24 mouse cellular contexts compared by ENCODE assay signal in genomic region chr12:11126186-11126759, GRCm38 (mm10). TPM values are rescaled to one million over a fixed set of nuclear protein-coding genes. Genes with fewer than 3 reads are reported as not detected.
A peak's percentile ranks its signal among the peaks of the same experiment; 100 is the strongest.
DNase-seq lines count a peak whose midpoint lies in the region; ATAC-seq and TF ChIP-seq lines count a peak whose summit lies in the region.
"Had no signal": no experiment of that assay in that cellular context is flagged by ENCODE, and none has a peak within 500 bp of the region (broad histone marks: within the 10 kb centered on the region; RNA-seq: fewer than 3 reads in every experiment).

No protein-coding gene starts in this region.

- no peak overlapping the region for H3K4me2 ChIP-seq in kidney, postnatal 0 days (ENCODE audit: low read length)
- no peak overlapping the region for H3K4me2 ChIP-seq in liver, embryonic 12.5 days
- H3K4me2 ChIP-seq: forebrain, embryonic 12.5 days; neural tube, embryonic 13.5 days had no signal

- H3K36me3 ChIP-seq in heart, embryonic 10.5 days, result no peaks in the 10 kb centered on the region
- H3K36me3 ChIP-seq in kidney, postnatal 0 days (ENCODE audit: insufficient read depth, low read length), result no peaks in the 10 kb centered on the region
- H3K36me3 ChIP-seq in liver, embryonic 12.5 days, result no peaks in the 10 kb centered on the region
- H3K36me3 ChIP-seq: forebrain, embryonic 12.5 days; hindbrain, embryonic 10.5 days; limb, embryonic 10.5 days; midbrain, embryonic 10.5 days; neural tube, embryonic 13.5 days had no signal

- no peak overlapping the region for H3K4me3 ChIP-seq in heart, embryonic 10.5 days
- H3K4me3 ChIP-seq in kidney, postnatal 0 days (replicated peaks; ENCODE audit: low read depth, low read length), result no peak overlapping the region
- H3K4me3 ChIP-seq in liver, embryonic 12.5 days, result no peak overlapping the region
- H3K4me3 ChIP-seq: forebrain, embryonic 12.5 days; hindbrain, embryonic 10.5 days; limb, embryonic 10.5 days; midbrain, embryonic 10.5 days; myocyte; neural tube, embryonic 13.5 days had no signal

- no peak for ATAC-seq in kidney, postnatal 0 days (replicated peaks; ENCODE audit: low FRiP score, low read depth)
- ATAC-seq in liver, embryonic 12.5 days, result peak; percentile 93
- ATAC-seq: CD4-positive, CD25-positive, alpha-beta regulatory T cell, adult 4 months; intestine, postnatal 0 days; lung, postnatal 0 days; midbrain, embryonic 16.5 days had no signal

- peak; percentile 80 for DNase-seq in heart, embryonic 10.5 days (ENCODE audit: low spot score)
- no peak for DNase-seq in heart, postnatal 36 days
- peak; percentile 16 for DNase-seq in kidney, postnatal 0 days (ENCODE audit: low spot score)
- DNase-seq in kidney, adult 11 months, result no peak
- no peak for DNase-seq in adrenal gland, adult 18-20 months (ENCODE audit: low spot score in 2 of 2)
- DNase-seq in gastrocnemius, postnatal 10 days, result no peak
- DNase-seq: adrenal gland, adult 2 months; cerebellum, adult 11 months; cerebellum, postnatal 10 days; kidney, postnatal 10 days; retina, postnatal 1 day; right cerebral cortex, postnatal 25 days had no signal

- TF ChIP-seq CTCF in kidney, postnatal 0 days (IDR thresholded peaks at IDR 0.05; ENCODE audit: low read depth), result no peak

- intact Hi-C loops in heart, postnatal 36 days (cut with DNase I), result no loop called here

- H3K9me3 ChIP-seq in heart, embryonic 10.5 days, result no peaks in the 10 kb centered on the region
- no peaks in the 10 kb centered on the region for H3K9me3 ChIP-seq in kidney, postnatal 0 days (replicated peaks; ENCODE audit: low read length)
- no peaks in the 10 kb centered on the region for H3K9me3 ChIP-seq in liver, embryonic 12.5 days (replicated peaks)
- H3K9me3 ChIP-seq: forebrain, embryonic 12.5 days; hindbrain, embryonic 10.5 days; limb, embryonic 10.5 days; midbrain, embryonic 10.5 days; neural tube, embryonic 13.5 days had no signal

- no peak overlapping the region for H3K27ac ChIP-seq in heart, embryonic 10.5 days
- no peak overlapping the region for H3K27ac ChIP-seq in kidney, postnatal 0 days
- H3K27ac ChIP-seq in liver, embryonic 12.5 days, result no peak overlapping the region
- H3K27ac ChIP-seq: forebrain, embryonic 12.5 days; hindbrain, embryonic 10.5 days; limb, embryonic 10.5 days; macrophage; midbrain, embryonic 10.5 days; neural tube, embryonic 13.5 days had no signal

- no peak overlapping the region for H3K9ac ChIP-seq in kidney, postnatal 0 days (ENCODE audit: low read depth, low read length)
- H3K9ac ChIP-seq in liver, embryonic 12.5 days, result no peak overlapping the region
- H3K9ac ChIP-seq: forebrain, embryonic 12.5 days; neural tube, embryonic 13.5 days had no signal

- WGBS in heart, embryonic 10.5 days, result 23% methylated on average over 5 of the region's 5 CpGs
- WGBS in kidney, postnatal 0 days, result 69% methylated on average over 5 of the region's 5 CpGs
- WGBS in liver, embryonic 12.5 days (ENCODE audit: insufficient replicate concordance), result 27% methylated on average over 5 of the region's 5 CpGs

- 0 out of 2 replicates have a peak, but pooled peaks cover 4% of the 10 kb centered on the region for H3K4me1 ChIP-seq in heart, embryonic 10.5 days
- no peaks in the 10 kb centered on the region for H3K4me1 ChIP-seq in kidney, postnatal 0 days (replicated peaks; ENCODE audit: insufficient read depth, low read length)
- peaks cover 14% of the 10 kb centered on the region for H3K4me1 ChIP-seq in liver, embryonic 12.5 days
- H3K4me1 ChIP-seq: forebrain, embryonic 12.5 days; hindbrain, embryonic 10.5 days; limb, embryonic 10.5 days; neural tube, embryonic 13.5 days had no signal

- no peaks in the 10 kb centered on the region for H3K27me3 ChIP-seq in heart, embryonic 10.5 days (ENCODE audit: insufficient read depth, poor library complexity, severe bottlenecking)
- H3K27me3 ChIP-seq in kidney, postnatal 0 days (ENCODE audit: insufficient read depth, low read length), result no peaks in the 10 kb centered on the region
- H3K27me3 ChIP-seq in liver, embryonic 12.5 days (replicated peaks), result no peaks in the 10 kb centered on the region
- H3K27me3 ChIP-seq: forebrain, embryonic 12.5 days; neural tube, embryonic 13.5 days had no signal

RNA-seq across cellular contexts. Expression of gene Kcns3, which starts 24.6 kb away (rescaled TPM):
- 0.27 and 1.1 TPM in 2 replicates for polyA plus RNA-seq in heart, embryonic 10.5 days (2016; fragmentation: Nextera tagmentation; extraction: Ambion mirVana)
- total RNA-seq in heart, postnatal 36 days (2021), result under 1 TPM; 0.35 to 0.72 TPM
- polyA plus RNA-seq in kidney, postnatal 0 days (2015; fragmentation: Nextera tagmentation; extraction: Ambion mirVana), result 8.6 and 8.7 TPM in 2 replicates
- 0.16 and 0.26 TPM in 2 replicates for polyA plus RNA-seq in liver, embryonic 12.5 days (2016; fragmentation: Nextera tagmentation; extraction: Ambion mirVana)
- 1 to 10 TPM; 3.2 to 8.9 TPM for total RNA-seq in adrenal gland, adult 18-20 months (2021)
- 1 to 10 TPM in 1 of 2 experiments, under 1 TPM in 1; 0.97 to 1.2 TPM for total RNA-seq in gastrocnemius, postnatal 10 days (2021)
- polyA plus RNA-seq: CD4-positive, CD25-positive, alpha-beta regulatory T cell, adult 4 months; macrophage; myocyte had no signal

Comparison
In these comparisons a context has a peak if more than half of its experiments do, and no peak if none do; other contexts are left out.
1. DNase-seq: peak in heart, embryonic 10.5 days (single experiment) and kidney, postnatal 0 days (single experiment); none in heart, postnatal 36 days (0 of 2), kidney, adult 11 months (single experiment), adrenal gland, adult 18-20 months (0 of 2) and gastrocnemius, postnatal 10 days (single experiment).